9 mouse cellular contexts compared by ENCODE assay signal in genomic region chr11:57747294-57748080, GRCm38 (mm10). TPM values are rescaled to one million over a fixed set of nuclear protein-coding genes. Genes with fewer than 3 reads are reported as not detected.
DNase-seq lines count a peak whose midpoint lies in the region; ATAC-seq and TF ChIP-seq lines count a peak whose summit lies in the region.
"Had no signal": no experiment of that assay in that cellular context is flagged by ENCODE, and none has a peak within 500 bp of the region (broad histone marks: within the 10 kb centered on the region; RNA-seq: fewer than 3 reads in every experiment).

No protein-coding gene starts in this region.

- no peak overlapping the region for H3K4me2 ChIP-seq in liver, embryonic 14.5 days (ENCODE audit: low read depth)
- H3K4me2 ChIP-seq: embryonic facial prominence, embryonic 13.5 days had no signal

- peak; percentile 7 to 10 for DNase-seq in heart, adult 9 months (ENCODE audit: low spot score in 2 of 2)
- DNase-seq in heart, adult 11 months = no peak
- peak; percentile 39 for DNase-seq in A20 (ENCODE audit: low read depth, low spot score)
- DNase-seq in R1 (ENCODE audit: low read depth, low spot score) = peak; percentile 85
- DNase-seq in liver, embryonic 14.5 days (ENCODE audit: low read depth in 3 of 3, low spot score in 3 of 3) = peak in 2 of 3 experiments; percentile 34 to 49
- peak; percentile 32 to 63 for DNase-seq in spleen, postnatal 10 days (ENCODE audit: low spot score in 2 of 2)
- no peak for DNase-seq in yolk sac, embryonic 10.5 days (ENCODE audit: low spot score)

- no peaks in the 10 kb centered on the region for H3K27me3 ChIP-seq in liver, embryonic 14.5 days (ENCODE audit: control insufficient read depth, insufficient read depth, low read length)
- H3K27me3 ChIP-seq: embryonic facial prominence, embryonic 13.5 days had no signal

- no peaks in the 10 kb centered on the region for H3K36me3 ChIP-seq in liver, embryonic 14.5 days (replicated peaks; ENCODE audit: control insufficient read depth, insufficient read depth, low read depth)

- H3K4me3 ChIP-seq in liver, embryonic 14.5 days (ENCODE audit: insufficient read depth in 1 of 2, low read depth in 2 of 2, low read length in 2 of 2) = no peak overlapping the region
- H3K4me3 ChIP-seq: embryonic facial prominence, embryonic 13.5 days had no signal

- peak; percentile 76 for ATAC-seq in erythroblast, adult 5-6 weeks (replicated peaks; ENCODE audit: low FRiP score, poor library complexity, severe bottlenecking)
- ATAC-seq in liver, embryonic 14.5 days (ENCODE audit: insufficient read depth) = no peak; the same call in 1 of the 2 replicates

- no peak overlapping the region for H3K9ac ChIP-seq in liver, embryonic 14.5 days (replicated peaks)
- H3K9ac ChIP-seq: embryonic facial prominence, embryonic 13.5 days had no signal

- no peak overlapping the region for H3K27ac ChIP-seq in liver, embryonic 14.5 days
- H3K27ac ChIP-seq: embryonic facial prominence, embryonic 13.5 days had no signal

- no peaks in the 10 kb centered on the region for H3K4me1 ChIP-seq in liver, embryonic 14.5 days (replicated peaks; ENCODE audit: control insufficient read depth in 2 of 2, insufficient read depth in 2 of 2, low read length in 1 of 2)

- no peak for TF ChIP-seq EP300 in liver, embryonic 14.5 days (IDR thresholded peaks at IDR 0.05; ENCODE audit: low read depth)

- 82% methylated on average over 19 of the region's 19 CpGs for WGBS in liver, embryonic 14.5 days (ENCODE audit: insufficient replicate concordance)

- H3K9me3 ChIP-seq in liver, embryonic 14.5 days (ENCODE audit: control insufficient read depth, low read length) = no peaks in the 10 kb centered on the region
- H3K9me3 ChIP-seq: embryonic facial prominence, embryonic 13.5 days had no signal

- TF ChIP-seq CTCF in liver, embryonic 14.5 days (IDR thresholded peaks at IDR 0.05; ENCODE audit: low read depth) = peak; percentile 89

RNA-seq across cellular contexts. Expression of gene Sap30l, which starts 54.0 kb away (rescaled TPM):
- total RNA-seq in erythroblast, adult 5-6 weeks (2015; ENCODE audit: low replicate concordance) = 4.8 and 7.9 TPM in 2 replicates
- total RNA-seq in erythroblast, adult 5-6 weeks (2017; ENCODE audit: low replicate concordance) = 4.4 and 4.7 TPM in 2 replicates
- 3.9 and 6.6 TPM in 2 replicates for polyA plus RNA-seq in liver, embryonic 14.5 days (2012; rRNA removed)
- 4.0 and 5.0 TPM in 2 replicates for polyA plus RNA-seq in liver, embryonic 14.5 days (2014; fragmentation: Nextera tagmentation; extraction: Ambion mirVana)

Comparison
In these comparisons a context has a peak if more than half of its experiments do, and no peak if none do; other contexts are left out.
1. DNase-seq: peak in heart, adult 9 months (2 of 2), A20 (single experiment), R1 (single experiment), liver, embryonic 14.5 days (2 of 3) and spleen, postnatal 10 days (2 of 2); none in heart, adult 11 months (single experiment) and yolk sac, embryonic 10.5 days (single experiment).